Comparison of ENCODE assay signal across 8 mouse cellular contexts in the genomic region with DNA sequence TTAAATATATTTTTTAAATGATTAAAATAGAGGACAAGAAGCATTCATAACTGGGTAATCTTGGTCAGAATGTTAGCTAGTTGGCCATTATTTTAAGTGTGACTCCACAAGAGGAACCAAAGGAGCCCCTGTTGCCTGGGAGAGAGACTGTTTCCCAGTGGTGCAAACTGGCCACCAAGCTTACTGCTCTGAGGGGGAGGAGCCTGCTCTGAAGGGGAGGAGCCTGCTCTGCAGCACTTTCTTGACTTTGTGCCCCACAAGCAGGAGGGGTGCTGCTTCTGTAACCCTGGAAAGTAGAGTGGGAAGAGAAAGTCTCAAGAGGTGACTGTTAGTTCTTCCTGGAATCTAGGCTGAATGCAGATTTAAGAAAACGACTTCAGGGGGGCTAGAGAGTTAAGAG.
"Had no signal": no experiment of that assay in that cellular context is flagged by ENCODE, and none has a peak within 500 bp of the region (broad histone marks: within the 10 kb centered on the region; RNA-seq: fewer than 3 reads in every experiment).

No protein-coding gene starts in this region.

- DNase-seq: kidney, postnatal 25 days; layer of hippocampus, adult 9-11 months; lung, adult 18-20 months; lung, postnatal 10 days; lung, postnatal 36 days; midbrain, embryonic 14.5 days; thymus, adult 18-20 months; thymus, postnatal 36 days had no signal
